Mouse (Mus musculus): ENCODE data around the gene Gda.

Gda gene

DNA sequence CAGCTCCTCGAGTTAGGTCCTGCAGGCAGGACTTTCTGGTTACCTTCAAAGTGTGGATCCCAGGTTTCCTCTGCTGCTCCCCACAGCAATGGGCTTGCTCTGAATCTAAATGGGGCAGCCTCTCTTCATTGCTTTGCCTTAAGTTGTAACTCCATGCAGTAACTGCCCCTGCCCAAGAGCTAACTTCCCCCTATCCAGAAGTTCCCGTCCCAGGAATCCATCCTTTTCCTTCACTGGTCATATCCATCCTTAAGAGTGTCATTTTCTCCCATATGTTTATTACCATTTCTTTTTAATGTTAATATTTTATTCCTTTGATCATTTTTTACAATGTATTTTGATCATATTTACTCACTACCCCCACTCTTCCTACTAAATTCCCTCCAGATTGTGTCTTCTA, at the start of gene Gda:
TSS of gene Gda (minus strand) at position 101 of the 400 bp plus-strand sequence.
- DNase-seq: no peak

DNA sequence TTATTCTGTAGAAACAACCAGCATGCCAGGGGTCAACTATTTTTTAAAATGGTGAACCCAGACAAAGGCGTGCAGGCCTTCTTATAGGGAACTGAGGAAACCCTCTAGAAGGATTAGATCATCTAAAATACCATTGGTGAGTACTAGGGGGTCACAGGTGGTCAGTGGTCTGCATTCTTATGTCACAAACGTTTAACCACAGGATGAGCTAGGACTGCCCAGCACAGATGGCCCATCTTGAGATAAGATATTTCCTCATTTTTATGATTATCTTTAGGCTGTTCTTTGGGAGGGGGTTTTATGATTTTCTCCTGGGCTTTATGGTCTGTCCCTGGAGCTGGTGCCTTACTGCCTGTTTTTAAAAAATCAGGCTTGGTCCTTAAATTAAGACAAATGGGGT, 47.0 kb upstream of the Gda start:
- no peak for DNase-seq

DNA sequence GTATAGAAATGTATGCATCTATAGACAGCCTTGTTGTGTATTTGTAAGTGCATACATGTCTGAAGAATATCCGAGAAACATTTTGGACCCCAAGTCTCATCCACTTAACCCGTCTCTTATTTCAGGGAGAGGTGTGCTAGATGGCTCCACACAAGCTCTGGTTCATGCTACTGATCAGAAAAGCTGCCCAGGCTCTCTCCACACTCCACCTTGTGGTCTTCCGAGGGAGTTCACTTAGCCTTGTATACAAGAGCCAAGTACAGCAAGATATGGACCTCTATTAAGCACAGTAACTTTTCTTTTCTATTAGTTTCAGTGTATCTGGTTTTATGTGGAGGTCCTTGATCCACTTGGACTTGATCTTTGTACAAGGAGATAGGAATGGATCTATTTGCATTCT, 36.9 kb upstream of the Gda start:
- peak; percentile 60 for DNase-seq

DNA sequence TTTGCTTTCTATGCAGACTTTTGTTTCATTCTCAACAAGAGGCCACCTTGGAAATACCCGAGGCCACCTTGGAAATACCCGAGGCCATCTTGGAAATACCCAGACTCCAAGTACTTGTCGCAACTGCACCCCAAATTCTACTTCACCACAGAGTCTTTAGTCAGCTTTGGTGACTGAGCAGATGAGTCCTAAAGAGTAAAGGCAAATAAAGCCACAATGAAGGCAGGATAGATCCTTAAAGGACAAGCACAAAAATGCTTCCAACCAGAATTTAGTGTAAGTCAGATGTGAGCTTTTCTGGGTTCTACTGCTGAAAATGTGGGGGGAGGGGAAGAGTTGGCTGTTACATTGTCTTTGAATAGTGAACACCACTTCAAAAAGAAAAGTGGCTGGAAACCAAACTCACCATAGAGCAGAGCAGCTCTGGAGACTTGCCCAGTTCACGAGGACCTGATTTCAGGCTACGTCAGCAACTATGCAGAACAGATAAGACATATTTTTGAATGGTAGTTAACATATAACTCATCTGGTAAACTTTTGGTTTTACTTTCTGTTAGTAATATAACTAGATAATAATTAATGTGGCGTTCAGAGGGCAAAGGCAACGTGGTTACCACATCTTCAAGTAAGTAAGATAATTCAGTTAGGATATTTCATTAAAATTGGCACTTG, 34.5 kb upstream of the Gda start:
- peak; percentile 11 for DNase-seq

DNA sequence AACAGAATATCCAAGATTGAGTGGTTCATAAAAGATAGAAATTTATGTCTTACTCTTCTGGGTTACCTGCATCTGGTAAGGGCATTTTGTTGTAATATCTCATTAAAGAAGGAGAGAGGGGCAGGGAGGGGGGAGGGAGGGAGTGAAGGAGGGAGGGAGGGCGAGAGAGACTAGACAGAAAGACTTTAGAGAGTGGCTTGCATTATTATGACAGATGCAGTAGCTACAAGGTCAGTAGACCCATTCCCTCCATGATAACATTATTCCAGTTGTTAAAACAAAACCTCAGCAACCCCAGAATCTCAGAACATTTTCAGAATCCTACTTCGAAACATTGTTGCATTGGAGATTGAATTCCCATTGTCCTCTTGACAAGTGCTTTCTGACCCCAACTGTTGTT, 33.9 kb upstream of the Gda start:
- no peak for DNase-seq

DNA sequence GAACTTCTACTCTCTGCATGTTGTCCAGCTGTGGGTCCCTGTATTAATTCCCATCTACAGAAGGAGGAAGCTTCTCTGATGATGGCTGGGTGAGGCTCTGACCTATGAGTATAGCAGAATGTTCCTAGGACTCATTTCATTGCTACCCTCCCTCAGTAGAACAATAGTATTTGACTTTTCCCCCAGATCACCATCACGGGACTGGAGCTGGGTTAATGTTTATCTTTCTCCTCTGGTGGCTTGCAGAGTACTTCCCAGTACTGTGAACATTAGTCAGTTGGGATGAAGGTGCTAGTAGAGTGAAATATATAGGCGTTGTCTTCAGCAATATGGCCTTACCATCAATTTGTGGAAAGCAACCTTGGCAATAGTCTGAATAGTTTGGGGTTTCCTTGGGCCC, 31.5 kb upstream of the Gda start:
- DNase-seq: peak; percentile 25

DNA sequence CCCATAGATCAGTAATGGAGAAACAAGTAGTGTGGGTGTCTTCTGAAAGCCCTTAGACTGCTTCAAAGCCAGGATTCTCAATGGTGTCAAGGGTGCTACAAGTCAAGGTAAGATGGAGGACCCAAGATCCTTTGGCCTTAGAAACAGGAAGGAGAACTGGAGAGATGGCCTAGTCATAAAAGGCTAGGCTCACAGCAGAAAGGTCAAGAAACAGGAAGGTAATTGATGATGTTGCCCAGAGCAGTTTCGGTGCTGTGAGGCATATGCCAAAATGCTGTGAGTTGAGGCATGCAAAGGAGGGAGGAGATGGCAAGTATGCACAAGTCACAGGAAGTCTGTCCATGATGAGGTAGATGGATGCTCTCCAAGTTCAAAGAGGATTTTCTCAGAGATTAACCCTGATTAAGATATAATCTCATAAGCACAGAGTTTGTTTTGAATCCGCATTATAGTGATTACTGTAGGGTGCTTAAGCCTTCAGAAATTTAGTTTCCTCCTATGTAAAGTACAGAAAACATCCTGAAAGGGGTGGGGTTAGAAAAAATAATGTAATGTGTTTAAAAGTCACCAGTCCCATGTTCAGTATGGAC, 26.2 kb upstream of the Gda start:
- no peak for DNase-seq

DNA sequence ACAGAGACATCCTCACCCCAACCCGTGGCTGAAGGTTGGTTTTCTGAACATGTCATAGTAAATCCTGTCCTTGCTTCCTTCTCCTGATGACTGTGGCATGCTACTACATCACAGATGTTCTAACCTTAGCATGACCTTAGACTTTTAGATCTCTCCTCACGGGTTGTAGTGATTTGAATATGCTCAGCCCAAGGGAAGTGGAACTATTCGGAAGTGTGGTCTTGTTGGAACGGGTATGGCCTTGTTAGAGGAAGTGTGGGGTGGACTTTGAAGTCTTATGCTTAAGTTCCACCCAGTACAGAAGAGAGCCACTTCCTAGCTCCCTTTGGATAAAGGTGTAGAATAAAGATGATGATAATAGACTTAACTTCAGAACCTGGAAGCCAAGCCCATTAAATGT, 22.6 kb upstream of the Gda start:
- no peak for DNase-seq

DNA sequence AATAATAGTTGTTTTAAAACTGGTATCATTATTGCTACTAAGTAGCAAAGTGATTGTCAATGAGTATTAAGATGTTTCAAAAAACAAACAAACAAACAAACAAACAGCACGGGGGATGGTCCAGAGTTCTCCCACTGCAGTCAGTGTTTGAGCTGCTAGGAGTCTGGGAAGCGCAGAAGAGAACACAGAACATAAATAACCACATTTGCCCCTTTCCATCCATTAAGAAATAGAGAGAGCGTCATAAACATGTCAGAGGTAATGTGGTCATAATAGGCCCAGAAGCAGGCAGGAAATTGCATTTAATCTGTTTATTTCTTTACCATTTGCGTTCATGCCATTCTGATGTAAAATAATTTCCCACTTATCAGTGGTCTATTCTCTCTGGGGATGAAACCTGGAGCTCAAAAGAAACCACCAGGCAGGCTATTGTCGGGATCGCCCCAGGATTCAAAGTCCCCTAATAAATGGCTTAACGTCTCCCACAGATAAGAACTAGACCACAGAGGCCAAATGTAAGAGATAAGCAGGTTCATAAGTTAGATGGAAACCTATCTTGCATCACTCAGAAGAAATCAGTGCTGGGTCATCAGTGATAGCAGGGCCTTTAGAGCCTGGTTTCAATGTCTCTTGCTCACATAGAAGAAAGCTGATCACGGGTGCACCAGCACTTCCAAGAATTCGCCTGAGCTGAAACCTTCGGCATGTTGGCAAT, 20.7 kb upstream of the Gda start:
- DNase-seq: no peak

DNA sequence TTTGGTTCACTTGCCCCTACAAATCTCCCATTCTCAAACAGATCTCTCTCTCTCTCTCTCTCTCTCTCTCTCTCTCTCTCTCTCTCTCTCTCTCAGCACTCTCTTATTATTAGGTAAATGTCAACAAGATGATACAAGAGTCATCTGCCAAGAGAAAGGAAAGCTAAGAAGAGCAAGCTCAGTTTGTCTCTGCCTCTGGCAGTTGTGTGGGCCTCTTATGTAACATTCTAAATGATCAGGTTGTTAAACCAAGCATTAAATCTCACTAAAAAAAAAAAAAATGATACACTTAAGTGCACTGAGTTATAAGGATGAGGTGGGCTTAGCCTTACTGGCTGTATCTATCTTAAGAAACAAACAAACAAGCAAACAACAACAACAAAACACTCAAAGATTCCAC, 18.1 kb upstream of the Gda start:
- DNase-seq: no peak

DNA sequence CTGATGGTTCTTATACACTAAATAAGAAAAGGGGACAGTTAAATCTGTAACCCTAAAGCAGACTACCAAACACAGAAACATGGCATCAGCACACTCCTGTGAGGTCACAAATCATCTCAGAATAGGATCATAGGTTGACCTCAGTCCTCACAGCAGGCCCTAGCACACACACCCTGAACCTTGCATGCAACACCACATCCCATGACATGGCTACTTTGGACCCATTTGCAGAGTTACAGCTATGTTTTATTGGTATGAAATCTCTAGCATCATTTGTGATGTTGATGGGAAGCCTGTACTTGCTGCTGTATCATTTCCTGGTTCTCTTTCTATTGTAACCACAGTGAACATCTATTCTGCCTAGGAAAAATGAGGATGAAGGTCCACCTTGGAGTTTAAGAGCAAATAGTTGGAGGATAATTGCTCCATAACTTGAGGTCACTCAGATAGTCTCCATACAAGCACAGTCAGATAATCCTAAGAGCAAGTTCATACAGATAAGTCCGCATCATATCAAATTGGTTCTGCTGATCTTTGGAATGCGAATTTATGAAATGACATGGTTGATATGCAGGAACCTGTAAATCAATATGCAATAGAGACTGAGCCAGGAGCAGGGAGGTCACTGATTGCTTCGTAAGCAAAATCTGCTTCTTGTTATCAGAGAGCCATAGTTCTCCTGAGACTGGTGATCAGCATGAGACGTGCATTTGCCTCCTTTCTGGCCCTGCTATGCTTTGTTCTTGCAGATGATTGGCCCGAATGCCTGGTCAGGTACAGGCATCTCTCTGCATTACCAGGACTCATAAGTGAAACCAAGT, 14.1 kb upstream of the Gda start:
- DNase-seq: no peak

DNA sequence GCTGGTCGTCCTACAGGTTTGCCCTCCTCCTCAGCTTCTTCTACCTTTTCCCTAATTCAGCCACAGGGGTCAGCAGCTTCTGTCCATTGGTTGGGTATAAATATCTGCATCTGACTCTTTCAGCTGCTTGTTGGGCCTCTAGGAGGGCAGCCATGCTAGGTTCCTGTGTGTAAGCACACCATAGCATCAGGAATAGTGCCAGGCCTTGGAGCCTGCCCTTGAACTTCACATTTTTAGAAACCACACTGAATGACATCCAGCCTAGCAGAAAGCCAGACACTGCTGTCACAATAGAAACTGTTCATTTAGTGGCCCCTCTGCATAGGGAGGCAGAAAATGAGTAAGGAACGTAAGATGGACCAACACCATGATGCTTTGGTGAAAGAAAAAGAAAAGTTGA, 8.9 kb upstream of the Gda start:
- no peak for DNase-seq

DNA sequence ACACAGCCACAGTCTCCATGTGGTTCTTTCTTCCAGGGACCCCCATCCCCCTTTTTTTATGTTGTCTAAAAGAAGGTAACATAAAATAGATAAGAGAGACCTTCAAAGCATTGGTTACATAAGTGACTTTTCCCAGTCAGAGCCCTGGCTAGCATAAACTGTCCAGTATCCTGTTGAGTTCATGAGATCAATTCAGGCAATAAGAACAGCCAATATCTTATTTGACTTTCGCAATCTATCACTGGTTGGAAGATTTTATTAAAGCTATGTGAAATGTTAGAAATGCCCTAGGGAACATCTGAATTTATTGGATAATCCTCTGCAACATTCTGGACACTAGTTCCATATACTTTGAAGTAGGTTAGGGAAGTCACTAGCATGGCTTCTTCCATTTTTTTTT, 7.8 kb upstream of the Gda start:
- DNase-seq: no peak

DNA sequence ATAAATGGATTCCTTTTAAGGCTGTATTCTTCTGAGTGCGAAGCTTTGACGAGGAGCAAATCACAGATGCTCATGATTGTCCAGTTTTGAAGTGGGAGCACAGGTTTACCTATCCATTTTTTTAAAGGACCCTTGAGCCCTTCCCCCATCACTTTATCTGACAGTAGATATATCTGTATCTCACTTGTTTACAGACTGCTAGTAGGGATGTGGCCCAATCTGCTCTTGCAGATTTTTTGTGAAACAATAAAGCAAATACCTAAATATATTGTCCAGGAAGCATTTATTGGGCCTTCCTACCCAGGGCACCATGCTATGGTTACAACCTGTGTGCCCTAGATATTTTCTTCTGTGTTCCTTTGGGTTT, 6.8 kb upstream of the Gda start:
- no peak for DNase-seq

DNA sequence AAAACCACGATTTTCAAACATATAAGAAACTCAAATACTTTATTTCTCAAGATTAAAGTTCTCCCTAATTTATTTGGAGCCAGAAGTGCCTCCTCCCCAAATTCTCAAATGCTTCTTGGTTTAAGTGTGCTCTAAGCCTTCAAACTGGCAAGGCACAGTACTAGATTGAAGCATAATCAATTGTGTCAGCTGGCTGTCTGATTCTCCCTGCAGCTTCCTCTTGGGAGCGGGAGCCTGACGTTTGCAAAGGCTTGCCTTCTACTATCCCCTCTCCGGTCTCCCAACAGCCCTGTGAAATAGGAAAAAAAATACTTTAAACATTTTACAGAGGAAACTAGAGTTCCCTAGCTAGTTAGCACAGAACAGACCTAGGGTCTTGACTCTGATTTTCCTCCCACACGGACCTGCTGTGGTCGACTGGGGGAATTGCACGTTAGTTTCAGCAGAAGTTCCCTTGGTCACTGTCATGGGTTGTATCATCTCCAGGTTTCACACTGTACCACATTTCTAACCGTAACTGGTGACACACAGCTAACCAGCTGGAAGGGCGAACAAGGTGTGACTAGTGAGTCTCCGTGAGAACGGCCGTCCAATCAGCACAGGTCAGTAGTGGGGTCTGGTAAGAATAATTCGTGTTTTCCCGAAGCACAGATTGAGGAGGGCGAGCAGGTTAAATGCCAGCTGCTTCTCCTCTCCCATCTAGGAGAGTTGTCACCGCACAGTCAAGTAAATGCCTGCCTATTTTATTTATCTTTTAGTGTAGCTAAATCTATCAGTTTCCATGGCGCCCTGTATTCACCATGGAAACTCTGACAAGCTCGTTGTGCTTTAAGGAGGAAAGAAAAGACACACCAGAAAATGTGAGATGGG, 6.2 kb upstream of the Gda start:
- no peak for DNase-seq

DNA sequence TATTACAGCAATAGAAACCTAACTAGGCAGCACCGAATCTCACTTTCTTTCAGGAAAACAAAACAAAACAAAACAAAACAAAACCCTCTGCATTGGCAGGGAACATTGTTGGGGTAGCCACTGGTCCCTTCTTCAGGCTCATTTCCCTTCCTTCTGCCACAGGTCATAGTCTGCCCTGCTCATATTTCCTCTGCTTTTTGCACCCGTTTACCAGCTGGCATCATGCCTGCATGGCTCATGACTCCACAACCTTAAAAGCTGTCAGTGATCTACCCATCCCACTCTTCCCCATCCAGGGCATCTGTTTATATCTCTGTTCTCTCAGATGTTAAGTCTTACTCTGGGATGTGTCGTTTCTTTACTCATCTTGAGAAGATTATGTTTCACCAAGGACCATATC, 5.3 kb upstream of the Gda start:
- no peak for DNase-seq

DNA sequence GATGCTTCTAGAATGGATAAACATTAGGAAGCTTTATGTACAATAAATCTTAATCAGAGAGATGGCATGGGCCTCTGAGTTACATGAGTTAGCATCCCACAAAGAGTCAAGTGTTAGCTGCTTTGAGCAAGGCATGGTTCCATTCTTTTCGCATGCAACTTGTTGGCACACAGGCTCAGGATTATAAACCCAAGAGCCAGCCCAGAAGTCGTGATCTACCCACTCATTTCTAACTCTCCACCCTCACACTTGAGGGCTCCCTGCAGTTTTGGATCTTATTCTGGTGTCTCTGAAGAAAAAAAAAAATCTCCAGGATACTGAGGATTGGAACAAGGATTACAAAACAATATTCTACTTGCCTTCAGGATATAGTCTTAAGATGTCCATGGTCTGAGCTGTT, 4.5 kb upstream of the Gda start:
- no peak for DNase-seq

DNA sequence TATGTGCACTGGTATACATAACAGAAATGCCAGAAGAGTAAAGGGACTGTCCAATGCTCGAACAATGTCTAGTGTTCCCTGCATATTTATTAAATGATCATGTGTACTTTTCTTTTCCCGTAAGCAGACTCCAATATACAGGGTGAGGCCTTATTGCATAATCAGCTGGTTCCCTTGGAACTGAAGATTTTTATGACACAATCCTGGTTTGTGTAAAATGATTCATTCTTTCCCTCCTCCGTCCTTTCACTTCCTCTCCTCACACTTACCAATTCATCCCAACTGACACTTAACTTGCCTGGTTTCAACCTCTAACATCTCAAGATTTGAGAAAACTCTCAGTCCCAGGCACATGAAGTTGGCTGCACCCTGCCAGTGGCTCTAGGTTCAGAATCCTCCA, 3.5 kb upstream of the Gda start:
- DNase-seq: no peak

DNA sequence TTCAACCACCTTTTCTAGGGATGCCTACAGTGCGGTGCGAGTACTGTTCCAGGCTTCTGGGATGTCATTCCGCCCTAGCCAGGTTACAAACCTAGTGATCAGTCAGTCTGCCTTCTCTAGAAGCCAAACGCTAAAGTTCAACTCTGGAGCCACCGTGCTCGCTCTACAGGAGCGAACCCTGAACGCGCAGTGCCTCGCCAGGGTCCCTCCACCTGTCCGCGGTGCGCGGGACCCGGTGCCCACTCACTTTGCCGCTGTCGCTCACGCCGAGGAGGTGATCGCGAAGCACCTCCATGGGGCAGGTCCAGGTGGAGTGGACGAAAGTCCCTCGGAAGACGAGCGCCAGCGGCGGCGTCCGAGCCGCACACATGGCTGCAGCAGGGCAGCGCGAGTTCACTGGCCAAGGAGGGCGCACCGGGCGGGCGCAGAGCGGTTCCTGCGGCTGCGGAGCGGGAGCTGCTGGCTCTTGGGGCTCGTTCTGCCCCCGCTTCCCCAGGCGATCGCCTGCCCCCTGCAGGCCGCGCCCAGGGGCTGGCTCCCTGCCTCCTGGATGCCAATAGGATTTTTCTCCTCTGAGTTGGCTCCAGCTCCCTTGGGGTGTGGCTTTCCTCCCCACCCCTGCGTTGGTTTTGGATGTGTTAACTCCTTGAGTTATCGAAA, 994 bp downstream of the Gda start:
- peak; percentile 77 for DNase-seq

DNA sequence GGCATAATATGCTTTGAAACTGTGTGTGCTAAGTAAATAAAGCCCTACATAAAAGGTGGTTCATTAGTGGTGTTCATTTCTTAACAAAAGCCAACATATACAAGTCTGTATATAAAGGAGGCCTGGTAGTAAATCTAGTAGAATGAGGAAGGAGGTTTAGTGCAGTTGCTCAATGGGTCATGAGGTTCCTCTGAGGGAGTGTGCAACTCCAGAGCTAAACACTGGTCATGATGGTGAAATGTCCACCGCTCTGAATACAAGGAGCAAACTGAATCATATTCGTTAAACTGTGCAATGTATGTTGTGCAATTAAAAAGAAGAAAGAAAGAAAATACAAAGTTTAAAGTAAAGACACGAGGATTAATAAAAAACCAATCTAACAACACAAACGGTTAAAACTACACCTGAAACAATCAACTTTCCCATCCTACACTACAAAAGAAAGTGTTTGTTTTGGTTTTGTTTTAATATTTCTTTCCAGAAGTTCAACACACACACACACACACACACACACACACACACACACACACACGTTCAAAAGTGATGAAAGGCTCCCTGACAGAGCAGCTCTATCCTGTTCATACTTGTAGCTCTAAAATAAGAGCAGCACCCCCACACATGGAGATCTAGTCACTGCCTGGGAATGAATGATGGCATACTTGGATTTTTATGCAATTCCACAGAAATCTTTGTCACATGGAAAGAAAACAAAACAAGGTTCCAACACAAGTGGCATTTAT, 11.9 kb downstream of the Gda start:
- DNase-seq: no peak

DNA sequence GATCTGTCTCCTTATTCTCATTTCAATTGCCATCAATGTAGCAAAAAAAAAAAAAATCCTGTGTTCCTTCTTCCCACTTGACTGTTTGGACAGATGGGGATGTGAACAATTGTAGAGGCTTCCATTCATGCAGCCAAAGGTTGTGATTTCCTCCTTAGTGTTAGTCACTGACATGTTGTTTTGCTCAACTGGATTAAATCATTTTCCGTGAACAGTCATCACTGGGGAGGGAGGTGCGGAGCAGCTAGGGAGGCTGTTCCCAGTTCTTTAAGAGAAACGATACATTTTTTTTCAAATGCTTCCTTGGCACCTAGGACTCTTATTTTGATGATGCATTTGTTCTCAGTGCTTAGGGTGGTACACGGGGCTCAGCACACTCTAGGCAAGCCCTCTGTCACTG, 15.8 kb downstream of the Gda start:
- DNase-seq: no peak

DNA sequence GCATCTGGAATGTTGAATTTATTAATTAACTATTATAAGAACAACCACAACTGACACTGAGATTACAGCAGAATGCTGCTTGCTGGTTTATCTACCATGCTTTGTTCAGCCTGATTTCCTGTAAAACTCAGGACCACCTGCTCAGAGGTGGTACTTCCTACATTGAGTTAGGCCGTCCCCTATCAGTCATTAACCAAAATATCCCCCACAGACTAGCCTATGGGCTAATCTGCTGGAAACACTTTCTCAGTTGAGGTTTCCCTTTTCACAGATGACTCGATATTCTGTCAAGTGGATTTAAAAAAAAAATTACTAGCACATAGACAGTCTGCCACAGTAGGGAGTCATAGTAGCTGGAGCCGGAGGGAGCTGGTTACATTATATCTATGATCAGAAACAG, 31.5 kb downstream of the Gda start:
- no peak for DNase-seq

All from kidney, adult 18-20 months (tissue).